Mouse (Mus musculus) neural tube, embryonic 12.5 days (tissue): ENCODE results near the gene Cib1. TPM values are rescaled to one million over a fixed set of nuclear protein-coding genes. Genes with fewer than 3 reads are reported as not detected.

ENCODE experiments used
- ATAC-seq: fragments of 200-750 bp; cut with Nextera tagmentation; 2 replicates; pipeline ENCODE4 v1.8.0; 2017; ENCODE audit warnings: low read depth, mild to moderate bottlenecking, moderate TSS enrichment, moderate library complexity; ENCODE audit not compliant: low FRiP score
- H3K27ac ChIP-seq: fragments of 300-500 bp; sonication (generic); 2 replicates; pipeline ENCODE4 v1.5.1; 2016
- H3K27me3 ChIP-seq: fragments of 300-500 bp; sonication (generic); replicated peaks from 2 replicates; pipeline ENCODE4 v1.6.1; 2016; ENCODE audit warnings: mild to moderate bottlenecking
- H3K36me3 ChIP-seq: fragments of 300-500 bp; sonication (generic); 2 replicates; pipeline ENCODE4 v1.6.1; 2016; ENCODE audit warnings: mild to moderate bottlenecking
- H3K4me1 ChIP-seq: fragments of 300-500 bp; sonication (generic); 2 replicates; pipeline ENCODE4 v1.6.1; 2016
- H3K4me2 ChIP-seq: fragments of 300-500 bp; sonication (generic); replicated peaks from 2 replicates; pipeline ENCODE4 v1.6.1; 2016; ENCODE audit warnings: mild to moderate bottlenecking
- H3K4me3 ChIP-seq: fragments of 300-500 bp; sonication (generic); 2 replicates; pipeline ENCODE4 v1.5.1; 2016
- H3K9ac ChIP-seq: fragments of 300-500 bp; sonication (generic); 2 replicates; pipeline ENCODE4 v1.6.1; 2016; ENCODE audit warnings: mild to moderate bottlenecking
- H3K9me3 ChIP-seq: fragments of 300-500 bp; sonication (generic); 2 replicates; pipeline ENCODE4 v1.6.1; 2016; ENCODE audit warnings: mild to moderate bottlenecking
- WGBS: fragments of 180-500 bp; shearing (Covaris S2); methylation state at CpG from one replicate; pipeline ENCODE4 v1.1.7; 2016; 5-methylcytosine and 5-hydroxymethylcytosine counted together
- polyA plus RNA-seq: library from polyadenylated mRNA; unstranded; fragments of >200 nt; fragmentation: Nextera tagmentation; extraction: Ambion mirVana; gene quantifications from 2 replicates; pipeline ENCODE4 v1.2.1, GENCODE M21; 2016

The Cib1 gene
- polyA plus RNA-seq, 1 experiment from 2014 or later, result 43.1 TPM

DNA sequence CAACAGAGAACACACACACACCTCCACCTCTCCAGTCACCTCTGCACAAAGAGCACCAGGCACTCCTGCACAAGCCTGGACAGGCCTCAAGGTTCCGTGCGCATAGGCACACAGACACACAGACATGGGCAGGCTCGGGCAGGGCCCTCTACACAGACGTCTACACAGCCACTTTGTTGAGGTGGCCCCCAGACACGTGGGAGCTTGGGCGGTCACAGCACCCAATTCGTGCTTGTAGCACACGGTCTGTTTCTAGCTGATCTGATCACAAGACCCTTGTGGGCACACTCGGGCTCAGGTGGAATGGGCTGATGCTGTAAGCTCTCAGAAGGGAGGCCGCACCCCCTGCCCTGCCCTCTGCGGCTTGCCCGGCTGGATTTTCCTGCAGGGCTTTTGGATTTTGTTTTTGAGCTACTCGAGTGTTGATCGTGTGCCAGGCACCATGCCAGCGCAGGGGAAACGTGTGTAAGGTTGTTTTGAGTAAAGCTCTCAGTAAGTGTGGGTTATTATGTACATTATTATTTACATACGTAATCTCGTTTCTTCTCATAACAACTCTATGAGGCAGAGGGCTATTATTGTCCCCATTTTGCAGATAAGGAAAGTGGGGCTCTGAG, 24.5 kb downstream of the Cib1 start:
- 87% methylated on average over 18 of the region's 18 CpGs for WGBS
- ATAC-seq, result no peak
- no peak overlapping the region for H3K4me2 ChIP-seq
- peaks cover 50% of the 10 kb centered on the region for H3K4me1 ChIP-seq
- H3K36me3 ChIP-seq, result peaks cover 6% of the 10 kb centered on the region
- no peaks in the 10 kb centered on the region for H3K27me3 ChIP-seq
- no peak overlapping the region for H3K4me3 ChIP-seq
- no peak overlapping the region for H3K27ac ChIP-seq
- H3K9me3 ChIP-seq, result no peaks in the 10 kb centered on the region
- H3K9ac ChIP-seq, result no peak overlapping the region

DNA sequence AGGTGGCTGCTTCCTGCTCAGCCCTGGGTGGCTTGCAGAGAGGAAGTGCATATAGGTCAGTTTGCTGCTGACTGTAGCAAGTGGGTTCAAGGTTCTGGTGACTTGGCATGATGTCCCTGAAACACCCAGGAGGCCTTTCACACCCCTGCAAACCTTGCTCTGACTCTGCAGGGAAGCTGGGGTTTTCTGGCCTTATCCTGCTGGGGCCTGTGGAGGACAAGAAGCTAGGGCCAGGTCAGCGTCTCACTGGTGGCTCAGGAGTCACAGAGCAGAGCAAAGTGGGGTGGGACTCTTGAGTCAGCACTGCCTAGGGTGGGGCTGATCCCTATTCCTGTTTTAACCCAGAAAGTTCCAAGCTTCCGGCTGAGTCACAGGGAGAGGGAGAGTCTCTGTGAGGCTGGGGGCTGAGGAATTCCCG, 25.3 kb downstream of the Cib1 start:
- H3K9ac ChIP-seq, result no peak overlapping the region
- ATAC-seq, result no peak
- peaks cover 3% of the 10 kb centered on the region; the same call in 1 of the 2 replicates for H3K36me3 ChIP-seq
- H3K4me2 ChIP-seq, result no peak overlapping the region
- H3K27me3 ChIP-seq, result no peaks in the 10 kb centered on the region
- WGBS, result 80% methylated on average over 3 of the region's 3 CpGs
- H3K9me3 ChIP-seq, result no peaks in the 10 kb centered on the region
- no peak overlapping the region for H3K4me3 ChIP-seq
- peaks cover 58% of the 10 kb centered on the region for H3K4me1 ChIP-seq
- no peak overlapping the region for H3K27ac ChIP-seq

- H3K9ac ChIP-seq, result no peak overlapping the region
- H3K4me3 ChIP-seq, result no peak overlapping the region
- H3K36me3 ChIP-seq, result peaks cover 3% of the 10 kb centered on the region; the same call in 1 of the 2 replicates
- 90% methylated on average over 12 of the region's 12 CpGs for WGBS
- no peak overlapping the region for H3K27ac ChIP-seq
- no peaks in the 10 kb centered on the region for H3K27me3 ChIP-seq
- H3K9me3 ChIP-seq, result no peaks in the 10 kb centered on the region
- peaks cover 71% of the 10 kb centered on the region for H3K4me1 ChIP-seq
- H3K4me2 ChIP-seq, result no peak overlapping the region
- no peak for ATAC-seq
Measured at GRCm38 (mm10) chr7:80205705-80206589, 26.7 kb downstream of the Cib1 start.

GRCm38 (mm10) chr7:80204961-80205360, 27.7 kb downstream of the Cib1 start:
- ATAC-seq, result no peak
- Histone ChIP-seq H3K4me2 (no peak overlapping the region), H3K9me3 (no peaks in the 10 kb centered on the region), H3K36me3 (peaks cover 3% of the 10 kb centered on the region; the same call in 1 of the 2 replicates), H3K27me3 (no peaks in the 10 kb centered on the region), H3K27ac (no peak overlapping the region), H3K4me3 (no peak overlapping the region), H3K4me1 (peaks cover 81% of the 10 kb centered on the region), H3K9ac (no peak overlapping the region)
- WGBS, result 87% methylated on average over 7 of the region's 7 CpGs

GRCm38 (mm10) chr7:80204362-80204761, 28.3 kb downstream of the Cib1 start:
- Histone ChIP-seq H3K4me1 (peaks cover 84% of the 10 kb centered on the region), H3K9ac (no peak overlapping the region), H3K4me2 (no peak overlapping the region), H3K27ac (no peak overlapping the region), H3K36me3 (peaks cover 3% of the 10 kb centered on the region; the same call in 1 of the 2 replicates), H3K27me3 (no peaks in the 10 kb centered on the region), H3K4me3 (no peak overlapping the region), H3K9me3 (no peaks in the 10 kb centered on the region)
- ATAC-seq, result no peak
- WGBS, result 88% methylated on average over 4 of the region's 4 CpGs

DNA sequence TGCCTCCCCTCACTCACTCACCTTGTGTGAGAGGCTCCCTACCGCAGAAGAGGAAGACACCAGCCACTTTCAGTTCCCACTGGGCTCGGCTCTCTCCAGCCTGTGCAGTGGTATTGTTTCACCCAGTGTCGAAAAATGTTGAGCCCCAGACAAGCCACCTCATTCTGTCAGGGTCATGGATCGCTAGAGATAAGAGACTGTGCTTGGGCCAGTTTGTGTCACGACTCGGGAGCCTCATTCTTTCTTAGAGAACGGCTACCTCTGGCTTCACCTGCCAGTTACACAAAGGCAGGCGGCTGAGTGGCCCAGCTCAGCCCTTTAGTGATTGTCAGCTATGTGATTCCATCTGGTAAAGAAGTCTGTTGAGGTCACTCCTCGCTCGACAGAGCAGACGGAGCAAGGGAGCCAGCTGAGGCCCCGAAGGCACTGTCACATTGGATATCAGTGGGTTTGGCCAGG, 28.9 kb downstream of the Cib1 start:
- H3K36me3 ChIP-seq, result peaks cover 3% of the 10 kb centered on the region; the same call in 1 of the 2 replicates
- H3K9ac ChIP-seq, result 0 out of 2 replicates have a peak overlapping the region, but pooled peaks have one; percentile 13
- no peaks in the 10 kb centered on the region for H3K27me3 ChIP-seq
- 0 out of 2 replicates have a peak overlapping the region, but pooled peaks have one; percentile 25 for H3K4me2 ChIP-seq
- H3K4me3 ChIP-seq, result no peak overlapping the region
- no peaks in the 10 kb centered on the region for H3K9me3 ChIP-seq
- peaks cover 87% of the 10 kb centered on the region for H3K4me1 ChIP-seq
- no peak for ATAC-seq
- 56% methylated on average over 12 of the region's 12 CpGs for WGBS
- 0 out of 2 replicates have a peak overlapping the region, but pooled peaks have one; percentile 50 for H3K27ac ChIP-seq

DNA sequence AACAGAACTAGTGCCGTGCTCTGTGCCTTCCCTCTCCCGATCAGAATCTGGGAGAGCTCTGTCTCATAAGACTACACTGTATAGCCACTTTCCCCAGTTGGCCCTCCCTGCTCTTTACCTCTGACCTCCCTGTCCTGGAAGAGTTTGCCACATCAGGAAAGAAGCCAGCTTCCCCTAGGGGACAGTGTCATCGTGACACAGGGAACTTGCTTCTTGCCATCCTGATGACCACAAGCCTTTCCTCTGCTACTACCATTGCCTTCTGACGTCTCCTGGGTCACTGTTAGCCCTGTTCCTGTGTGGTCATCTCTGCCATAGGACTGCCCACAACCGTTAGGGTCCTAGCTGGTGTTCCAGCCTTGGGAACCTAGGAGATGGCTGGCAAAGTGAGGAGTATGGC, 29.7 kb downstream of the Cib1 start:
- Histone ChIP-seq H3K4me3 (no peak overlapping the region), H3K27me3 (no peaks in the 10 kb centered on the region), H3K9me3 (no peaks in the 10 kb centered on the region), H3K9ac (no peak overlapping the region), H3K27ac (0 out of 2 replicates have a peak overlapping the region, but pooled peaks have one; percentile 50), H3K4me2 (0 out of 2 replicates have a peak overlapping the region, but pooled peaks have one; percentile 25), H3K4me1 (peaks cover 82% of the 10 kb centered on the region), H3K36me3 (peaks cover 3% of the 10 kb centered on the region; the same call in 1 of the 2 replicates)
- 89% methylated on average over 5 of the region's 5 CpGs for WGBS
- no peak for ATAC-seq

DNA sequence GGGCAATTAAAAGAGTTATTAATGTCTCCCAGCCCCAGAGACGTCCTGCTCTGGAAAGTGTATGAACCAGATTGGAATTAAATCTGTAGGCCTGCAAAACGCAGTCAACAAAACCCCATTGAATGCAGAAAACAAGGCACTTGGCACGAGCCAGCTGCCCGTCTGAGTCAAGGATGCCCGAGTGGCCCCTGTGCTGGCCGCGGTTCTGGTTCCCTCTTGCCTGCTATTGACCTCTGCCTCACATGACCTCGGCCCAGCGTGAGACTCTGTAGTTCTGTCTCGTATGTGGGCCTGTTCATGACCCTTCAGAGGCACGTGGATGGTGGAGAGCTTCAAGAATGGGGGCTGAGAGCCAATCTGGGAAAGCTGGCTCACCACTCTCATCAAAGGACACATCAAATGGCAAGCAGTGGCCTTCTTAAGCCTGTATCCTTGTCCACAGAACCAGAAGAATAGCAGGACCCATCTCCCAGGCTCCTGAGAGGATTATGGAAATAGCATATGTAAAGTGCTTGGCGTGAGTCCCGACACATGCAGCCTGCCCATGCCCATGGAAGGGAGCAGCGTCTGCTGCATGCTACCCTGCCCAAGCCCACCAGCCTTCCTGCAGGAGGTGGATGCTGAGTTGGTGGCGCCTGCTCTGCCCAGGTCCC, 30.6 kb downstream of the Cib1 start:
- 0 out of 2 replicates have a peak overlapping the region, but pooled peaks have one; percentile 25 for H3K4me2 ChIP-seq
- no peaks in the 10 kb centered on the region for H3K27me3 ChIP-seq
- H3K27ac ChIP-seq, result no peak overlapping the region; the same call in 1 of the 2 replicates
- H3K4me1 ChIP-seq, result peaks cover 81% of the 10 kb centered on the region
- no peaks in the 10 kb centered on the region for H3K9me3 ChIP-seq
- no peak overlapping the region for H3K9ac ChIP-seq
- no peak for ATAC-seq
- no peak overlapping the region for H3K4me3 ChIP-seq
- 83% methylated on average over 15 of the region's 15 CpGs for WGBS
- H3K36me3 ChIP-seq, result peaks cover 3% of the 10 kb centered on the region; the same call in 1 of the 2 replicates

DNA sequence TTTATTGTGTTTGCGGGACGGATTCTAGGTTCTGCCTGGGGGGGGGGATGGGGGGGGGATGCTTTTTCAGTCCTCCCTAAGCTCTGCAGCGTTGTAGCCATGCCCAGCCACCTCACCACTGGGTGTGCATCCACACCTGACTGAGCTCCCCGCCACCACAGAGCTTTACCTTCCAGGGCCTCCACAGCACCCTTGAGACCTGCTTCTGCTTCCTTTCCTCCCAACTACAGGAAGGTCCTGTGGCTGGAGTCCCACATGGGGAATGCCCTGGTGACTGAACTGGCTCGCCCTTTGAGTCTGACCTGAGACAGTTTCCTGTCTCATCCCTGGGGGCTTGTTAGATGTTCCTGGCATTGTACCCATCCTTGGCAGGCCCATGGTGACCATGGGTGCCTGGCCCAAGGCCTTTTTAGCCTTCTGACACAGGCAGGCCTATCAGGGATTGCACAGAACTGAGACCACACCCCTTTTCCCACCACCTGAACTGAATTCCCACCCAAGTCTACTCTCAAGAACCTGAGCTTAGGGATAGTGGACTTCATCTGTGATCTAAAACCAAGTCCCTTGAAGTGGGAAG, 31.6 kb downstream of the Cib1 start:
- no peak for ATAC-seq
- Histone ChIP-seq H3K27ac (no peak overlapping the region), H3K9me3 (no peaks in the 10 kb centered on the region), H3K27me3 (no peaks in the 10 kb centered on the region), H3K36me3 (peaks cover 3% of the 10 kb centered on the region; the same call in 1 of the 2 replicates), H3K4me2 (peak overlapping the region; percentile 77), H3K9ac (no peak overlapping the region), H3K4me3 (no peak overlapping the region), H3K4me1 (peaks cover 74% of the 10 kb centered on the region)
- WGBS, result 89% methylated on average over 5 of the region's 5 CpGs

GRCm38 (mm10) chr7:80200588-80200945, 32.0 kb downstream of the Cib1 start:
- H3K4me2 ChIP-seq, result peak overlapping the region; percentile 77
- H3K9ac ChIP-seq, result no peak overlapping the region
- no peaks in the 10 kb centered on the region for H3K9me3 ChIP-seq
- peaks cover 3% of the 10 kb centered on the region; the same call in 1 of the 2 replicates for H3K36me3 ChIP-seq
- H3K4me3 ChIP-seq, result no peak overlapping the region
- no peaks in the 10 kb centered on the region for H3K27me3 ChIP-seq
- no peak overlapping the region for H3K27ac ChIP-seq
- H3K4me1 ChIP-seq, result peaks cover 71% of the 10 kb centered on the region
- ATAC-seq, result no peak
- WGBS, result 62% methylated on average over 6 of the region's 6 CpGs

DNA sequence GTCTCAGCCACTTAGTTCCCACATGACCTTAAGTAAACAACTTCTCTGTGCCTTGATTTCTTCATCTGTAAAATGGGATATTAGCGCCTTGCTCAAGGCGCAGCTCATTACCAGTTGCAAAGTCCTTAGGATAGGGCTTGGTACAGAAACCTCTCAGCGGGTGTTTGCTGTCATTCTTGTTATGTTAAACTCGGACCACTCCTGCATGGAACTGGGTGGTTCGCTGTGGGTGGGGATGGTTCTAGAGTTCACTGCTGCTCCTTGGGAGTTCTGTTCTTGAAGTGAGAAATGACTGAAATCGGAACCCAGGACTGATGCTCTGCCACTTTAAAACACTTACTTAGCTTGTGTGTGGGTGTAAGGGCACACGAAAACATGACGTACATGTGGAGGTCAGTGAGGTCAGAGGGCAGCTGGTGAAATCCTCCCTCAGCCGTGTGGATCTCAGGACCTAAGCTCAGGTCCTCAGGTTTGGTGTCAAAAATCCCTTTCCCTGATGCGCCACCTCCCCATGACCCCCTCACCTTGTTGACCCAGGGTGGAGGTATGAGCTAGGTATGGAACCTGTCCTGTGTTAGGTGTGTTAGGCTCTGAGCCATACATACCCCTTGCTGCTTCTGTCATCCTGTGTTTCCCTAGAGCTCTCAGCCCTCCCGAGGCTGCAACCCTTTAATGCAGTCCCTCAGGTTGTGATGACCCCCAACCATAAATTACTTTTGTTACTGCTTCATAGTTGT, 32.6 kb downstream of the Cib1 start:
- Histone ChIP-seq H3K4me2 (peak overlapping the region; percentile 77), H3K4me3 (no peak overlapping the region), H3K4me1 (peaks cover 67% of the 10 kb centered on the region), H3K36me3 (peaks cover 3% of the 10 kb centered on the region; the same call in 1 of the 2 replicates), H3K9ac (no peak overlapping the region), H3K9me3 (no peaks in the 10 kb centered on the region), H3K27me3 (no peaks in the 10 kb centered on the region), H3K27ac (no peak overlapping the region)
- WGBS, result 66% methylated on average over 11 of the region's 11 CpGs
- ATAC-seq, result no peak
